Mouse (Mus musculus) neural tube, embryonic 15.5 days (tissue): Measurements from ENCODE around the gene Cox17. TPM values are rescaled to one million over a fixed set of nuclear protein-coding genes. Genes with fewer than 3 reads are reported as not detected.

Experiments
- ATAC-seq: fragments of 200-750 bp; cut with Nextera tagmentation; 2 replicates; pipeline ENCODE4 v1.8.0; 2017; ENCODE audit warnings: mild to moderate bottlenecking, moderate TSS enrichment, moderate library complexity; ENCODE audit not compliant: low FRiP score
- H3K27ac ChIP-seq: fragments of 300-500 bp; sonication (generic); replicated peaks from 2 replicates; pipeline ENCODE4 v1.5.1; 2015; ENCODE audit warnings: mild to moderate bottlenecking, inconsistent platforms
- H3K27me3 ChIP-seq: fragments of 300-500 bp; sonication (generic); replicated peaks from 2 replicates; pipeline ENCODE4 v1.6.1; 2015; ENCODE audit warnings: inconsistent platforms
- H3K36me3 ChIP-seq: fragments of 300-500 bp; sonication (generic); 2 replicates; pipeline ENCODE4 v1.6.1; 2015; ENCODE audit warnings: inconsistent platforms
- H3K4me1 ChIP-seq: fragments of 300-500 bp; sonication (generic); 2 replicates; pipeline ENCODE4 v1.6.1; 2015; ENCODE audit warnings: inconsistent platforms
- H3K4me2 ChIP-seq: fragments of 300-500 bp; sonication (generic); 2 replicates; pipeline ENCODE4 v1.6.1; 2015; ENCODE audit warnings: inconsistent platforms, mild to moderate bottlenecking, moderate library complexity
- H3K4me3 ChIP-seq: fragments of 300-500 bp; sonication (generic); replicated peaks from 2 replicates; pipeline ENCODE4 v1.5.1; 2015; ENCODE audit warnings: mild to moderate bottlenecking, inconsistent platforms
- H3K9ac ChIP-seq: fragments of 300-500 bp; sonication (generic); replicated peaks from 2 replicates; pipeline ENCODE4 v1.6.1; 2015; ENCODE audit warnings: mild to moderate bottlenecking, inconsistent platforms
- H3K9me3 ChIP-seq: fragments of 300-500 bp; sonication (generic); replicated peaks from 2 replicates; pipeline ENCODE4 v1.6.1; 2016; ENCODE audit warnings: inconsistent platforms
- WGBS: fragments of 180-500 bp; shearing (Covaris S2); methylation state at CpG from one replicate; pipeline ENCODE4 v1.1.7; 2015; ENCODE audit warnings: mixed read lengths; 5-methylcytosine and 5-hydroxymethylcytosine counted together
- polyA plus RNA-seq: library from polyadenylated mRNA; unstranded; fragments of >200 nt; fragmentation: Nextera tagmentation; extraction: Ambion mirVana; gene quantifications from 2 replicates; pipeline ENCODE4 v1.2.1, GENCODE M21; 2015

The Cox17 gene
- polyA plus RNA-seq, 1 experiment from 2014 or later, result 95.8 TPM

DNA sequence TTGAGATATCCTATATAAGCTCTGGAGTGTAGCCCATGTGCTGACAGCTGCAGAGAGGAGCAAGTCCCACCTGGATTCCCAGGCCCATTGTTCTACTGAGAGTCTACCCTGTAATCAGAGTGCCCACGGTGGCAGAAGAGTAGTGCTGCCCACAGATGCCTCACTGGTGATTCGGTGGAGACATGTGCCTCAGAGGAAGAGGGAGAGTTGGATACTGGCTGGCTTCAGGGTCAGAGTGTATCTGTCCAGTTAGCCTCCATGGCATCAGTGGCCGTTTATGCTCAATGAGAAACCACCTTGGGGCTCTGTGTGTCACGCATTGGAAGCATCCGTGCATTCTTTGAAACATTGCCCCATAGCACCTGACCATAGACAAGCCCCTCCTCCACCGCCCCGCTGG, 16.9 kb downstream of the Cox17 start:
- H3K4me2 ChIP-seq, result no peak overlapping the region
- no peaks in the 10 kb centered on the region for H3K27me3 ChIP-seq
- H3K27ac ChIP-seq, result no peak overlapping the region
- ATAC-seq, result no peak
- H3K9me3 ChIP-seq, result no peaks in the 10 kb centered on the region
- WGBS, result 88% methylated on average over 7 of the region's 7 CpGs
- no peak overlapping the region for H3K9ac ChIP-seq
- H3K4me3 ChIP-seq, result no peak overlapping the region
- no peaks in the 10 kb centered on the region for H3K4me1 ChIP-seq
- no peaks in the 10 kb centered on the region for H3K36me3 ChIP-seq

DNA sequence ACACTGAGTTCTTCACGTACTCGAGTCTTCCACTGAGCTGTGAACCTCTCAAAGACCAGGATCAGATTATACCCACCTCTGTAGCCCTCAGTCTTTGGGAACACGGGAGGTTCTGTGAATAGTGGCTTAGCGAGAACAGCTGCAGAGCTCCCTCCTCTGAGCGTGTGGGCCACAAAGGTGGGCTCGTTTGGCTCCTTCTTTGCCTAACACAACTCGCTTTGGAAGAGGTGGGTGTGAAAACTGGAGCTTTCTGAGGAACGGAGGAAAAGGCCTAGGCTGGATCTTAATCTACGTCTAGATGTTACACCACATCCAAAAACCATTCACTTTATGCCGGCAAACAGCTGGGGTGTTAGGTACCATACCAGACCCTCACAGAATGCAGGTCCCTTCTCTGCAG, 18.6 kb downstream of the Cox17 start:
- H3K4me2 ChIP-seq, result no peak overlapping the region
- WGBS, result 87% methylated on average over 10 of the region's 10 CpGs

DNA sequence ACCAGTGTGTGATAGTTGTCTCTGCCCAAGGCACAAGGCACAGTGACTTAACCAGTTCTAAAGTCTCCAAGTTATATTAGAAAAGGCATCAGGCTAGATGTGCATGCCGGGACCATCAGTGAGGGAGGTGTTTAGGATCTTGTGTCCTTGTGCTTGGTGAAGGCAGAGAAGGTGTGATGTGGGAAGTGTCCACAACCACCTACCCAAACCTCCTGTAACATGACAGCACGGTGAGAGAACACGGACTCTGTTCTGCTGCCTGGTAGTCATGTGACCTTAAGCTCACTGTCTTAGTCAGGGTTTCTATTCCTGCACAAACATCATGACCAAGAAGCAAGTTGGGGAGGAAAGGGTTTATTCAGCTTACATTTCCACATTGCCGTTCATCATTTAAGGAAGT, 19.4 kb downstream of the Cox17 start:
- 90% methylated on average over 4 of the region's 4 CpGs for WGBS

More for the DNA sequence above, 18.6 kb downstream of the Cox17 start:
- no peak overlapping the region for H3K27ac ChIP-seq
- H3K4me1 ChIP-seq, result no peaks in the 10 kb centered on the region
- H3K36me3 ChIP-seq, result no peaks in the 10 kb centered on the region
- no peak overlapping the region for H3K4me3 ChIP-seq
- no peaks in the 10 kb centered on the region for H3K9me3 ChIP-seq
- H3K9ac ChIP-seq, result no peak overlapping the region
- no peak for ATAC-seq
- no peaks in the 10 kb centered on the region for H3K27me3 ChIP-seq

DNA sequence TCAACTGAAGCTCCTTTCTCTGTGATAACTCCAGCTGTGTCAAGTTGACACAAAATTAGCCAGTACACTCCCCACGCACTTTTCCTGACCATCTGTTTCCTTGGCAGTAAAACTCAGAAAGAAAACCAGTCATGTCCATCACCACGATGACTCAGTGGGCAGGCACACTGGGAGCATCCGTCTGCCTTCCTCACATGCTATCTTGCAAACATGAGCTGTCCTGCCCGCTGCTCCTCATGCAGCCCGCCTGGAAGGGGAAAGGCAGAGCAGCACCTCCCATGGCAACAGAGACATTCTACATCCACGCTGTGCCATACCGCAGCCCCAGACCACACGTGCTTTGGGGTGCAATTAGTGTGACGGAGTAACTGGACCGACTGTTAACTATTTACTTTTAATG, 21.5 kb downstream of the Cox17 start:
- no peak overlapping the region for H3K4me3 ChIP-seq
- WGBS, result 51% methylated on average over 10 of the region's 10 CpGs
- no peak overlapping the region for H3K9ac ChIP-seq
- no peaks in the 10 kb centered on the region for H3K27me3 ChIP-seq
- H3K4me1 ChIP-seq, result no peaks in the 10 kb centered on the region
- H3K27ac ChIP-seq, result no peak overlapping the region
- H3K4me2 ChIP-seq, result no peak overlapping the region
- H3K36me3 ChIP-seq, result no peaks in the 10 kb centered on the region
- no peak for ATAC-seq
- H3K9me3 ChIP-seq, result no peaks in the 10 kb centered on the region

More for the DNA sequence above, 19.4 kb downstream of the Cox17 start:
- no peak overlapping the region for H3K27ac ChIP-seq
- H3K27me3 ChIP-seq, result no peaks in the 10 kb centered on the region
- ATAC-seq, result no peak
- H3K9me3 ChIP-seq, result no peaks in the 10 kb centered on the region
- no peaks in the 10 kb centered on the region for H3K36me3 ChIP-seq
- H3K4me2 ChIP-seq, result no peak overlapping the region
- no peak overlapping the region for H3K9ac ChIP-seq
- H3K4me1 ChIP-seq, result no peaks in the 10 kb centered on the region
- H3K4me3 ChIP-seq, result no peak overlapping the region

DNA sequence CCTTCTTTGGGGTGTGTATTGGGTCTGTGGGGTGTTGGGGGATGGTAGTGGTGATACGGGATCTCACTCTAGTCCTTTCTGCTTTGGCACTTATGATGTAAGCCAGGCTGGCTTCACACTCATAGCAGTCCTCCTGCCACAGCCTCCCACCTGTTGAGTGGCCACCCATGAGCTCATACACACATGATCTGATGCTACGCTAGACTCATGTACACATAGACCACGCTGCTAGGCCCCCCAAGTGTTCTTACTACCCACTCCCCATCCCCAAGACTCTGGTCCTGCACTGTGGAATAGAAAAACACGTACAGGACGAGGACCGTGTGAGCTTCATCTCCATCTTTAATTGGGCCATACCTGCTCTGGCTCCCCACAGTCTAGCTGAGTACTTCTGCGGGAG, 22.2 kb downstream of the Cox17 start:
- Histone ChIP-seq H3K4me1 (no peaks in the 10 kb centered on the region), H3K36me3 (no peaks in the 10 kb centered on the region), H3K9me3 (no peaks in the 10 kb centered on the region), H3K4me3 (no peak overlapping the region), H3K27ac (no peak overlapping the region), H3K9ac (no peak overlapping the region), H3K4me2 (no peak overlapping the region), H3K27me3 (no peaks in the 10 kb centered on the region)
- ATAC-seq, result peak; percentile 24; the same call in 1 of the 2 replicates
- 85% methylated on average over 7 of the region's 7 CpGs for WGBS

DNA sequence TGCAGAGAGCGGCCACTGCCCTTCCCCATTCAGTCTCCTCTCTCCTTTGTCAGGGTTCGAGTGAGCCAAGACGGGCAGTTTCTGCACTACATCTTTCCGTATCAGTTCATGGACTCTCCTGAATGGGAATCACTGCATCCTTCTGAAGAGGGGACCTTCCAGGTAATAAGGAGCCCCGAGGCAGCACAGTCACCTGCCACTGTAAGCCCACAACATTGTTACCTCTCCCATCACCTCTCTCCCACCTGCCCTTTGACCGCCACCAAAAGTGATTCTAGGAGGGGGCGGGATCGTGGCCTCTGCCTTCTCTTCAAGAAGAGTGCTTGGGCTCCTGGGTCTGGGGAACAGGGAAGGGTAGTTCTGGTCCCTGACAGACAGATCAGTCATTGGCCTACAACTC, 22.6 kb downstream of the Cox17 start:
- ATAC-seq, result no peak
- WGBS, result 93% methylated on average over 8 of the region's 8 CpGs
- no peak overlapping the region for H3K4me2 ChIP-seq
- H3K9ac ChIP-seq, result no peak overlapping the region
- no peaks in the 10 kb centered on the region for H3K27me3 ChIP-seq
- H3K36me3 ChIP-seq, result no peaks in the 10 kb centered on the region
- no peaks in the 10 kb centered on the region for H3K4me1 ChIP-seq
- H3K9me3 ChIP-seq, result no peaks in the 10 kb centered on the region
- no peak overlapping the region for H3K4me3 ChIP-seq
- H3K27ac ChIP-seq, result no peak overlapping the region

DNA sequence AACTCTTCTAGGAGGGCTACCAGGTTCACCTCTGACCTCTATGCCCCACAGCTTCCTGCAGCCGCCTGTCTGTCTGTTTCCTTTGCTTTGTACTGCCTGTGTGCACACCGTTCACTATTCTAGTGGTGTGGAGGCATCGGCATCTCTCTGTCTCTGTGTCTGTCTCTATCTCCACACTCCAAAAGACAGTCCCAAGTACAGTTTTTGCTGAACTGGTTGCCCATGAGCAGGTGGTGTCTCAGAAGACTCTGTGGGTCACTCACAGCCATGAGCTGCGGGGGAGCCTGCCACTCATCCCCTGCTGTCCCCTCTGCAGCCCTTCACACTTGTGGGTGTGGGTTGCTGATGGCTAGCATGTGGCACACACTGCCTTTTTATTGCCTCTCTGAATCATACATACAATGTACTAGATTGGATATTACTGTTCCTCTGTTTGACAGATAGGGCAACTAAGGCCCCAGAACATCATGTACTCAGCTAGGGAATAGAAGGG, 23.2 kb downstream of the Cox17 start:
- 87% methylated on average over 4 of the region's 4 CpGs for WGBS
- no peak overlapping the region for H3K4me3 ChIP-seq
- no peak overlapping the region for H3K9ac ChIP-seq
- H3K4me2 ChIP-seq, result no peak overlapping the region
- H3K9me3 ChIP-seq, result no peaks in the 10 kb centered on the region
- H3K27me3 ChIP-seq, result no peaks in the 10 kb centered on the region
- H3K36me3 ChIP-seq, result no peaks in the 10 kb centered on the region
- H3K4me1 ChIP-seq, result no peaks in the 10 kb centered on the region
- H3K27ac ChIP-seq, result no peak overlapping the region
- ATAC-seq, result no peak

DNA sequence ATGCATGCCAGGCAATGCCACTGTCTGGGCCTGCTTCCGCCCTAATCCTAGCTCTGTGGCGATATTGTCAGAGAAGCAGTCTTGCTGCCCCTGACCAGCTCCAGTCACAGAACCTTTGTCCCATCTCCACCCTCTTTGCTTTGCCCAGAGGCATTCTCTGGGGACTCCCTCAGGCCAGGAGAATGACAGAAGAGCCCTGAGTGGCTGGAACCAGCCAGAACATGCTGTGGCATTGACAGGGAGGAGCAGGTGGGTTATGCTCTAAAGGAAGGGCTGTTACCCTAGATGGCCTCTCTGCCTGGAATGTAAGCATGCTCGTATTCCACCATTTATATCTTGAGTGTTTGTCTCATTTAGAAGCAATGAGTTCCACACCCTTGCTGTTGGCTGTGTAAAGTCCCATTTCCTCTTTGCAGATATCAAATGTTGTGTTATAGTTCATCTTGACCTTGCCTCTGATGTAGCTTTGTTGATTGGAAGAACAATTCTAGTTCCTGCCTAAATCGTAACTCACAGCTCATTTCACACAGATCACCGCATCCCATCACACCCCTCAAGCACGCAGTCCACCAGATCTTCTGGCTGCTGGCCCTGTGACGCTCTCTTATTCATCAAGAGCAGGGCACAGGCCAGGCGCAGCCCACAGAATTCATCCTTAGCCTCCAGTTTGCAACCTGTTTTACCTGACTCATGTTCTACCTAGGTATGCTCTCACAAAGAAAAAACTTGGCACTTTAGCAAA, 24.0 kb downstream of the Cox17 start:
- Histone ChIP-seq H3K9me3 (no peaks in the 10 kb centered on the region), H3K27me3 (no peaks in the 10 kb centered on the region), H3K27ac (no peak overlapping the region), H3K4me2 (no peak overlapping the region), H3K4me3 (no peak overlapping the region), H3K36me3 (no peaks in the 10 kb centered on the region), H3K9ac (no peak overlapping the region), H3K4me1 (no peaks in the 10 kb centered on the region)
- 75% methylated on average over 8 of the region's 8 CpGs for WGBS
- no peak for ATAC-seq

DNA sequence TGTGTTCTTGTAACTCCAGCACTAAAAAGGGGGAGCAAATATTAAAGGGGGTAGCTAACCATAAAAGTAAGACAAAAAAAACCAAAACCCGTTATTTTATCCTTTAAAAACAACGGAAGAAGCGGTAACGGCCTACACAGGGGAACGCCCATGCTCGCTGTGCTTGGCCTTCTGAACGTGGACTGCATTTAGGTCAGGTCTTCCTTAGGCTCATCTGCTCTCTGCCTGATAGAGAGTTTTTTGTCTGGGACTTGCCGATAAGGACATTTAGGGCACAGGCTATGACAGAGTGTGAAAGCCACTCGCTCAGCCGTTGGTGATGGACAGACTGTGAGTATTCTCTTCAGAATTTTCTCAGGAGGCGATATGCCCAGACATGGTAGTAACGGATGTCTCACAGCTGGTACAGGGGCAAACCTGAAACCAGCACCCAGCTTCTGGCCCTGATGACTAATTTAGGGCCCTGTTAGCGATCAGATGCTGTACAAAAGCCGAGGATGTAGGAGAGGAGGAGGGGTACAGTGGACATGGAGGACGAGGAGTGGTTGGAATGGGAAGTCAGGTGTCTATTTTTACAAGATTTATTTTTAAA, 25.0 kb downstream of the Cox17 start:
- Histone ChIP-seq H3K9me3 (no peaks in the 10 kb centered on the region), H3K4me3 (no peak overlapping the region), H3K27me3 (no peaks in the 10 kb centered on the region), H3K9ac (no peak overlapping the region), H3K4me1 (peaks cover 9% of the 10 kb centered on the region), H3K36me3 (no peaks in the 10 kb centered on the region), H3K27ac (no peak overlapping the region), H3K4me2 (no peak overlapping the region)
- ATAC-seq, result no peak
- 91% methylated on average over 15 of the region's 15 CpGs for WGBS

DNA sequence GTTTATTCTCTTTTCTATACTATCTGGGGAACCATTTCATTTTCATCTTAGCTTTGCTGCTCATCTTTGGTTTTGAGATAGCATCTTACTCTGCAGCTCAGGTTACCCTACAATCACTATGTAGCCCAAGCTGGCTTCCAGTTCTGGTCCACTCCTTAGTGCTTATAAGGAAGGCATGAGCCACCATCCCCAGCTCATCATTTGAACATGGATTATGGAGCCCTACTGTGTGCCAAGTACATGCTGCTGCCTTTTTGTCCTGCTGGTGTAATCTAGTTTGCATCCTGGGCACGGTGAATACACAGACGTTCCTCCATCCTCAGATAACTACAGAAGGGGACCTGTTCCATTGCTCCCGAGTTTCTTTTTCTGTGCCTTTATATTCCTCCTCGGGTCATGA, 26.1 kb downstream of the Cox17 start:
- Histone ChIP-seq H3K36me3 (no peaks in the 10 kb centered on the region), H3K27me3 (no peaks in the 10 kb centered on the region), H3K4me3 (no peak overlapping the region), H3K9ac (no peak overlapping the region), H3K4me2 (no peak overlapping the region), H3K4me1 (peaks cover 12% of the 10 kb centered on the region), H3K9me3 (no peaks in the 10 kb centered on the region), H3K27ac (no peak overlapping the region)
- 86% methylated on average over 4 of the region's 4 CpGs for WGBS
- no peak for ATAC-seq

DNA sequence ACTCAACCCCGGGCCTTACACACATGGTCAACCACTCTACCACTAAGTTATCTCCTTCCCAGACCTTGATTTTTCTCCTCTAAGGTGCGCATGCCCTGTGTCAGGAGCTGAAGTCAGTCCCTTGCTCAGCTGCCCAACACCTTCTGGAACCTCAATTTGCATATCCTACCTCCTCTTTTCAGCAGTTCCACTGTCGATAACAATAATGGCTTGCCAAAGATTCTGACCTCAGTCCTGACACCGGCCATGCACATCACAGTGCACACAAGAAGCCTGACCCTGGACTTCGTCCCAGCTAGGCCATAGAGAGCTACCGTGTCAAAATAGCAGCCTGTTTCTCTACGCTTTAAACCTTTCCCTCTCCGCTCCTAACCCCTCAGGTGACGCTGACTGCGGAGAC, 26.6 kb downstream of the Cox17 start:
- WGBS, result 83% methylated on average over 10 of the region's 10 CpGs
- peaks cover 12% of the 10 kb centered on the region for H3K4me1 ChIP-seq
- H3K4me2 ChIP-seq, result no peak overlapping the region
- no peak for ATAC-seq
- no peaks in the 10 kb centered on the region for H3K9me3 ChIP-seq
- no peak overlapping the region for H3K4me3 ChIP-seq
- H3K27me3 ChIP-seq, result no peaks in the 10 kb centered on the region
- H3K9ac ChIP-seq, result no peak overlapping the region
- H3K36me3 ChIP-seq, result no peaks in the 10 kb centered on the region
- H3K27ac ChIP-seq, result no peak overlapping the region

DNA sequence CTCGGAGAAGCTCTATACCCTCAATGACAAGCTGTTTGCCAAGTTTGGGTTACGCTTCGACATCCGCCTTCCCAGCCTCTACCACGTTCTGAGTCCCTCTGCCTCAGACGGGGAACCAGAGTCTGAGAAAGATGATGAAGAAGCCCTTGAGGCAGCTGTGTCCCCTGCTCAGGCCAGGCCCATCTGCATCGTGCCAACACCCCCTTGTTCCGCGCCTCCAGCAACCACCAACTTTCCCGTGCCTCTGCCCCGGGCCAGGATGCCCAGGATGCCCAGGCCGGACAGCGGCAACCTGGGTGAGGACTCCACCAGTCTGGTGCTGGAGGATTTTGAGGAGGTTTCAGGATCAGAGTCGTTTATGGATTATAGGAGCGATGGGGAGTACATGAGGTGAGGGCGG, 27.1 kb downstream of the Cox17 start:
- Histone ChIP-seq H3K4me3 (no peak overlapping the region), H3K9ac (no peak overlapping the region), H3K4me2 (0 out of 2 replicates have a peak overlapping the region, but pooled peaks have one; percentile 3), H3K4me1 (peaks cover 12% of the 10 kb centered on the region), H3K9me3 (no peaks in the 10 kb centered on the region), H3K27ac (no peak overlapping the region), H3K36me3 (no peaks in the 10 kb centered on the region), H3K27me3 (no peaks in the 10 kb centered on the region)
- no peak for ATAC-seq
- 85% methylated on average over 16 of the region's 16 CpGs for WGBS
